30 mouse cellular contexts compared by ENCODE assay signal in genomic region chr3:67346674-67347073, GRCm38 (mm10). TPM values are rescaled to one million over a fixed set of nuclear protein-coding genes. Genes with fewer than 3 reads are reported as not detected.
DNase-seq lines count a peak whose midpoint lies in the region; ATAC-seq and TF ChIP-seq lines count a peak whose summit lies in the region.
"Had no signal": no experiment of that assay in that cellular context is flagged by ENCODE, and none has a peak within 500 bp of the region (broad histone marks: within the 10 kb centered on the region; RNA-seq: fewer than 3 reads in every experiment).

No protein-coding gene starts in this region.

- no peak for TF ChIP-seq CTCF in midbrain, postnatal 0 days (IDR thresholded peaks at IDR 0.05)
- TF ChIP-seq CTCF in forebrain, postnatal 0 days (IDR thresholded peaks at IDR 0.05; ENCODE audit: low read depth): no peak

- peak; percentile 48; the same call in 1 of the 2 replicates for ATAC-seq in forebrain, embryonic 13.5 days
- no peak for ATAC-seq in forebrain, embryonic 11.5 days (replicated peaks; ENCODE audit: low FRiP score)
- no peak for ATAC-seq in midbrain, embryonic 13.5 days
- ATAC-seq in midbrain, postnatal 0 days (ENCODE audit: low FRiP score): no peak
- ATAC-seq in forebrain, postnatal 0 days: peak; percentile 47; the same call in 1 of the 2 replicates
- no peak for ATAC-seq in heart, embryonic 11.5 days (replicated peaks; ENCODE audit: insufficient number of reproducible peaks, low FRiP score, low TSS enrichment)
- ATAC-seq: activated CD4-positive, CD25-positive, alpha-beta regulatory T cell, adult 4 months; intestine, postnatal 0 days had no signal

- H3K9me3 ChIP-seq in forebrain, embryonic 13.5 days (replicated peaks): no peaks in the 10 kb centered on the region
- no peaks in the 10 kb centered on the region for H3K9me3 ChIP-seq in forebrain, embryonic 11.5 days (ENCODE audit: control insufficient read depth, low read length)
- H3K9me3 ChIP-seq in midbrain, embryonic 13.5 days: no peaks in the 10 kb centered on the region
- H3K9me3 ChIP-seq in midbrain, postnatal 0 days (ENCODE audit: low read length): no peaks in the 10 kb centered on the region
- H3K9me3 ChIP-seq in forebrain, postnatal 0 days (ENCODE audit: low read length): no peaks in the 10 kb centered on the region
- no peaks in the 10 kb centered on the region for H3K9me3 ChIP-seq in heart, embryonic 11.5 days (replicated peaks; ENCODE audit: control insufficient read depth, low read length)
- H3K9me3 ChIP-seq: heart, embryonic 10.5 days; hindbrain, embryonic 12.5 days; hindbrain, embryonic 15.5 days had no signal

- no peak for DNase-seq in forebrain, embryonic 11.5 days (ENCODE audit: low spot score)
- no peak for DNase-seq in midbrain, postnatal 0 days (ENCODE audit: low spot score)
- no peak for DNase-seq in forebrain, postnatal 0 days
- DNase-seq: adrenal gland, postnatal 10 days; adrenal gland, postnatal 36 days; cerebellum, adult 11-12 months; cerebellum, adult 9-10 months; cerebellum, postnatal 14 days; gastrocnemius, postnatal 10 days; gastrocnemius, postnatal 36 days; heart, adult 2 months; kidney, adult 2 months had no signal

- no peaks in the 10 kb centered on the region for H3K36me3 ChIP-seq in forebrain, embryonic 13.5 days (ENCODE audit: poor library complexity, severe bottlenecking)
- no peaks in the 10 kb centered on the region for H3K36me3 ChIP-seq in forebrain, embryonic 11.5 days (ENCODE audit: control insufficient read depth, insufficient read depth, low read length)
- no peaks in the 10 kb centered on the region for H3K36me3 ChIP-seq in midbrain, embryonic 13.5 days
- H3K36me3 ChIP-seq in midbrain, postnatal 0 days (ENCODE audit: insufficient read depth, low read length): no peaks in the 10 kb centered on the region
- H3K36me3 ChIP-seq in forebrain, postnatal 0 days (ENCODE audit: insufficient read depth): no peaks in the 10 kb centered on the region
- no peaks in the 10 kb centered on the region for H3K36me3 ChIP-seq in heart, embryonic 11.5 days (ENCODE audit: control insufficient read depth, insufficient read depth, low read length)
- H3K36me3 ChIP-seq: heart, embryonic 10.5 days; hindbrain, embryonic 12.5 days; hindbrain, embryonic 15.5 days had no signal

- H3K4me1 ChIP-seq in forebrain, embryonic 13.5 days: no peaks in the 10 kb centered on the region; the same call in 1 of the 2 replicates
- no peaks in the 10 kb centered on the region for H3K4me1 ChIP-seq in forebrain, embryonic 11.5 days (replicated peaks; ENCODE audit: control insufficient read depth, insufficient read depth, low read length)
- H3K4me1 ChIP-seq in midbrain, embryonic 13.5 days (replicated peaks): peaks cover 6% of the 10 kb centered on the region
- H3K4me1 ChIP-seq in midbrain, postnatal 0 days (ENCODE audit: insufficient read depth, low read length): no peaks in the 10 kb centered on the region
- no peaks in the 10 kb centered on the region for H3K4me1 ChIP-seq in forebrain, postnatal 0 days (ENCODE audit: insufficient read depth)
- H3K4me1 ChIP-seq in heart, embryonic 11.5 days (ENCODE audit: control insufficient read depth, insufficient read depth, low read length): no peaks in the 10 kb centered on the region
- H3K4me1 ChIP-seq: heart, embryonic 10.5 days; hindbrain, embryonic 12.5 days; hindbrain, embryonic 15.5 days had no signal

- 44% methylated on average over 2 of the region's 2 CpGs for WGBS in forebrain, embryonic 13.5 days
- 76% methylated on average over 2 of the region's 2 CpGs for WGBS in forebrain, embryonic 11.5 days
- 37% methylated on average over 2 of the region's 2 CpGs for WGBS in midbrain, embryonic 13.5 days
- 36% methylated on average over 2 of the region's 2 CpGs for WGBS in midbrain, postnatal 0 days
- 30% methylated on average over 2 of the region's 2 CpGs for WGBS in forebrain, postnatal 0 days
- WGBS in heart, embryonic 11.5 days (ENCODE audit: insufficient replicate concordance): 78% methylated on average over 2 of the region's 2 CpGs

- peak overlapping the region; percentile 25; the same call in 1 of the 2 replicates for H3K27ac ChIP-seq in forebrain, embryonic 13.5 days
- no peak overlapping the region for H3K27ac ChIP-seq in forebrain, embryonic 11.5 days (ENCODE audit: low read depth, low read length)
- H3K27ac ChIP-seq in midbrain, embryonic 13.5 days: peak overlapping the region; percentile 22; the same call in 1 of the 2 replicates
- no peak overlapping the region for H3K27ac ChIP-seq in midbrain, postnatal 0 days (ENCODE audit: low read depth, low read length)
- no peak overlapping the region for H3K27ac ChIP-seq in forebrain, postnatal 0 days (ENCODE audit: low read depth, low read length)
- no peak overlapping the region for H3K27ac ChIP-seq in heart, embryonic 11.5 days (ENCODE audit: low read depth, low read length)
- H3K27ac ChIP-seq: heart, adult 2 months; heart, embryonic 10.5 days; hindbrain, embryonic 12.5 days; hindbrain, embryonic 15.5 days had no signal

- H3K9ac ChIP-seq in forebrain, embryonic 13.5 days: no peak overlapping the region
- no peak overlapping the region for H3K9ac ChIP-seq in forebrain, embryonic 11.5 days (ENCODE audit: low read length)
- no peak overlapping the region for H3K9ac ChIP-seq in midbrain, embryonic 13.5 days (replicated peaks)
- H3K9ac ChIP-seq in midbrain, postnatal 0 days (replicated peaks; ENCODE audit: low read length, poor library complexity, severe bottlenecking): no peak overlapping the region
- no peak overlapping the region for H3K9ac ChIP-seq in forebrain, postnatal 0 days
- H3K9ac ChIP-seq in heart, embryonic 11.5 days (ENCODE audit: low read depth, low read length): no peak overlapping the region
- H3K9ac ChIP-seq: hindbrain, embryonic 12.5 days; hindbrain, embryonic 15.5 days had no signal

- no peak overlapping the region for H3K4me3 ChIP-seq in forebrain, embryonic 13.5 days
- no peak overlapping the region for H3K4me3 ChIP-seq in forebrain, embryonic 11.5 days (ENCODE audit: low read depth, low read length)
- H3K4me3 ChIP-seq in midbrain, embryonic 13.5 days (replicated peaks): no peak overlapping the region
- no peak overlapping the region for H3K4me3 ChIP-seq in midbrain, postnatal 0 days (ENCODE audit: low read depth, low read length)
- no peak overlapping the region for H3K4me3 ChIP-seq in forebrain, postnatal 0 days (ENCODE audit: low read depth, low read length)
- H3K4me3 ChIP-seq in heart, embryonic 11.5 days (ENCODE audit: low read depth, low read length): no peak overlapping the region
- H3K4me3 ChIP-seq: heart, adult 2 months; heart, embryonic 10.5 days; hindbrain, embryonic 12.5 days; hindbrain, embryonic 15.5 days had no signal

- H3K4me2 ChIP-seq in forebrain, embryonic 13.5 days: no peak overlapping the region
- no peak overlapping the region for H3K4me2 ChIP-seq in forebrain, embryonic 11.5 days (ENCODE audit: low read depth, low read length, severe bottlenecking)
- no peak overlapping the region for H3K4me2 ChIP-seq in midbrain, embryonic 13.5 days (replicated peaks)
- no peak overlapping the region for H3K4me2 ChIP-seq in midbrain, postnatal 0 days (ENCODE audit: low read depth, low read length, poor library complexity, severe bottlenecking)
- no peak overlapping the region for H3K4me2 ChIP-seq in forebrain, postnatal 0 days (ENCODE audit: low read depth)
- H3K4me2 ChIP-seq in heart, embryonic 11.5 days: no peak overlapping the region
- H3K4me2 ChIP-seq: hindbrain, embryonic 12.5 days; hindbrain, embryonic 15.5 days had no signal

- H3K27me3 ChIP-seq in forebrain, embryonic 13.5 days: no peaks in the 10 kb centered on the region
- H3K27me3 ChIP-seq in forebrain, embryonic 11.5 days (ENCODE audit: control insufficient read depth, insufficient read depth, low read length): no peaks in the 10 kb centered on the region
- no peaks in the 10 kb centered on the region for H3K27me3 ChIP-seq in midbrain, embryonic 13.5 days
- no peaks in the 10 kb centered on the region for H3K27me3 ChIP-seq in midbrain, postnatal 0 days (ENCODE audit: insufficient read depth, low read length)
- H3K27me3 ChIP-seq in forebrain, postnatal 0 days (ENCODE audit: insufficient read depth, low read length): no peaks in the 10 kb centered on the region
- H3K27me3 ChIP-seq in heart, embryonic 11.5 days (ENCODE audit: control insufficient read depth, insufficient read depth, low read length): no peaks in the 10 kb centered on the region
- H3K27me3 ChIP-seq: hindbrain, embryonic 12.5 days; hindbrain, embryonic 15.5 days had no signal

RNA-seq across cellular contexts. Expression of gene Mlf1, which starts 27.2 kb away (rescaled TPM):
- 20.3 and 25.7 TPM in 2 replicates for polyA plus RNA-seq in forebrain, embryonic 13.5 days (2015; fragmentation: Nextera tagmentation; extraction: Ambion mirVana)
- 24.0 and 26.0 TPM in 2 replicates for polyA plus RNA-seq in forebrain, embryonic 11.5 days (2014; fragmentation: Nextera tagmentation; extraction: Ambion mirVana)
- polyA plus RNA-seq in midbrain, embryonic 13.5 days (2015; fragmentation: Nextera tagmentation; extraction: Ambion mirVana): 29.3 and 31.9 TPM in 2 replicates
- 6.2 and 17.5 TPM in 2 replicates for total RNA-seq in midbrain, postnatal 0 days (2014; rRNA removed)
- polyA plus RNA-seq in midbrain, postnatal 0 days (2015; fragmentation: Nextera tagmentation; extraction: Ambion mirVana): 26.0 and 28.8 TPM in 2 replicates
- total RNA-seq in forebrain, postnatal 0 days (2014; rRNA removed): 12.2 and 13.7 TPM in 2 replicates
- 19.5 and 21.1 TPM in 2 replicates for polyA plus RNA-seq in forebrain, postnatal 0 days (2015; fragmentation: Nextera tagmentation; extraction: Ambion mirVana)
- polyA plus RNA-seq in heart, embryonic 11.5 days (2014; fragmentation: Nextera tagmentation; extraction: Ambion mirVana): 57.9 and 60.7 TPM in 2 replicates

RNA-seq across cellular contexts. Expression of gene Gm17402, which starts 28.3 kb away (rescaled TPM):
- polyA plus RNA-seq in forebrain, embryonic 13.5 days (2015; fragmentation: Nextera tagmentation; extraction: Ambion mirVana): not detected in 2 replicates
- polyA plus RNA-seq in forebrain, embryonic 11.5 days (2014; fragmentation: Nextera tagmentation; extraction: Ambion mirVana): not detected in 2 replicates
- not detected in 2 replicates for polyA plus RNA-seq in midbrain, embryonic 13.5 days (2015; fragmentation: Nextera tagmentation; extraction: Ambion mirVana)
- total RNA-seq in midbrain, postnatal 0 days (2014; rRNA removed): not detected in 2 replicates
- not detected in 2 replicates for polyA plus RNA-seq in midbrain, postnatal 0 days (2015; fragmentation: Nextera tagmentation; extraction: Ambion mirVana)
- not detected in 2 replicates for total RNA-seq in forebrain, postnatal 0 days (2014; rRNA removed)
- polyA plus RNA-seq in forebrain, postnatal 0 days (2015; fragmentation: Nextera tagmentation; extraction: Ambion mirVana): not detected in 2 replicates
- polyA plus RNA-seq in heart, embryonic 11.5 days (2014; fragmentation: Nextera tagmentation; extraction: Ambion mirVana): not detected in 2 replicates
- total RNA-seq: adrenal gland, adult 18-20 months; adrenal gland, postnatal 10 days; adrenal gland, postnatal 36 days; ES-E14; gastrocnemius, postnatal 10 days; gastrocnemius, postnatal 36 days; granulocyte monocyte progenitor cell, adult 5-6 weeks; heart, adult 2 months; heart, postnatal 25 days; hematopoietic stem cell, adult 5-6 weeks had no signal
- polyA plus RNA-seq: activated CD4-positive, CD25-positive, alpha-beta regulatory T cell, adult 4 months; embryonic facial prominence, embryonic 11.5 days; embryonic facial prominence, embryonic 14.5 days; heart, adult 2 months; heart, embryonic 10.5 days; heart, embryonic 14.5 days; heart, postnatal 0 days; hindbrain, embryonic 12.5 days; hindbrain, embryonic 15.5 days; intestine, embryonic 14.5 days; intestine, postnatal 0 days; kidney, adult 2 months had no signal

Comparison
In these comparisons a context has a peak if more than half of its experiments do, and no peak if none do; other contexts are left out.
1. ATAC-seq: peak in forebrain, embryonic 13.5 days (single experiment) and forebrain, postnatal 0 days (single experiment); none in forebrain, embryonic 11.5 days (single experiment), midbrain, embryonic 13.5 days (single experiment), midbrain, postnatal 0 days (single experiment) and heart, embryonic 11.5 days (single experiment).
2. H3K27ac ChIP-seq: peak in forebrain, embryonic 13.5 days (single experiment) and midbrain, embryonic 13.5 days (single experiment); none in forebrain, embryonic 11.5 days (single experiment), midbrain, postnatal 0 days (single experiment), forebrain, postnatal 0 days (single experiment) and heart, embryonic 11.5 days (single experiment).